Mouse (Mus musculus) ovary, postnatal 14 days (tissue): ENCODE results near the gene Lrrc23.
"Not testable (repeated sequence)": the region's sequence is repeated elsewhere in the genome, so short reads cannot be mapped to it uniquely, and the experiment has no call there.

Source experiments
- DNase-seq: peaks from one replicate; pipeline ENCODE4 v3.0.0; 2022; ENCODE audit warnings: low spot score

Gene Lrrc23

GRCm38 (mm10) chr6:124779222-124779983 is at the start of gene Lrrc23:
TSS of gene Lrrc23 (minus strand) at chr6:124779727.
- peak; percentile 42 for DNase-seq

DNA sequence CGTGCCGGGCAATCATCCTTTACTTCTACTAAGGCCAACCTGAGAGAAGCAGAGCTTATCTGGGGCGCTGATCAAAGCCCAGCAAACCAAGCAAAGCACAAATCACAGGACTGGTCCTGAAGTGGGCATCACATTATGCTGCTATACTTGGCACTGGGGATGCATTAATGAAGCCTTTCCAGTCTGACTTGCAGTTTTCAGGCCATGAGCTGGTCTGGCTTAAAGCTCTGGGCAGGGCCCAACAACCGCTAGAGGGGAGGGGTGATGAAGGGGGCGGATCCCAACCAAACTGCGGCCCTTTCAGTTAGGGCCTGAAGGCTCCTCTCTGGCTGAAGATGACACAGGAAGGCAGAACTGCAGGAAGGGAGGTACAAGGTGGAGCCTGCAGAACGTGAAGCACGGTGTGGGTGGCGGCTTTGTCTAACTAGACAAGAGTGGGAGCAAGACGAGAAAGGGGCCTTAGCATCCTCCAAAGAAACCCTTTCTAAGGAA is 48.6 kb upstream of the Lrrc23 start:
- DNase-seq = peak; percentile 38

DNA sequence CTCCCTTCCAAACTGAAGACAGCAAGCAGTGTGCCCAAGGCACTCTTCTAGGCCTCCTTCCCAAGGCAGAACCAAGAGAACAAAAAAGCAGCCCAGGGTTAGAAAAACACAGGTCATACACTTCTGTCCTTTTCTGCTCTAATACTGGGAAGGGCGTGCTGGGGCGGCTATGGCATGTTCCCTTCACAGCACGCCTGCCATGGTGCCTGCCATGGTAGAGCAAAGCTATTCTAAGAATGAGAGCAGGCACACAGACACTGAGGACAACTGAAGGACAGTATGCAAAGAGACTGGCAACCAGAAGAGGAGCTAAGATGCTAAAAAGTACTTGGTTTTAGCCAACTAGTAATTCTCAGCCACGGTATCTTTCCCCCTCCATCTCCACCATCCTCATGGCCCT is 42.5 kb upstream of the Lrrc23 start:
- no peak for DNase-seq

DNA sequence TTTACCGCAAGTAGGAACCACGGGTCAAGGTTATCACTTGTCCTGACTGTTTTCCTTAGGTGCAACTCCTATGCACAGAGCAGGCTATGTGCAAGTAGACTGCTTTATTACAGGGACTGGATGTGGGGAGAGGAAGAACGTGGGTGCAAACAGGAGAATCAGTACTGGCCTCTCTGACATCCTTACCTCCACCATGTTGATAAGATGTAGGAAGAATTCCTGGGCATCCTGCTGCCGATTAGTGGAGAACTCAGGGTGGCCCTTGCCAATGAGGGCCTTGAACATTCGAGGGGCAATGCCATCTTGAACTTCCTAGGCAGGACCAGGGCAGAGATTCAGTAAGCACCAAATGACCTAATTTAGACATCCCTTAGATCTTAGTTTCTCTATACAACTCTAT is 41.4 kb upstream of the Lrrc23 start:
- no peak for DNase-seq

DNA sequence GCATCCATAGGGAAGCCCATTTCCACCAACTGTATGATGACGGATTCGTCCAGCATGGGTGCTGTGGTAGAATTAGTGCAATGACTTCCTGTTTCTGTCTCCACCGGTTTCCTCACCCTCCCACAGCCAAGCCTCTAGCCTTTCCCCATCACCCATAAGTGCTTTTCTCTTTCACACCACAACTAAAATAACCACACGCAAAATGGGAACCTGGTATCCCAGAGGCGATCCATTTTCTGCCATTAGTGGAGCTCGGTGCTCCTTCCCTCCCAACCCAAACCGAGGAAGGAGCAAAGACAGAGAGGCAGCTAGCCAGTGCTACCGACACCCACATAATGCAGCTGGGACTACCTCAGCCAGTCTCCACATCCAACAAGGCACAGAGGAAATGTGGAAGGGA is 38.4 kb upstream of the Lrrc23 start:
- no peak for DNase-seq

GRCm38 (mm10) chr6:124817563-124817962 is 38.0 kb upstream of the Lrrc23 start:
- DNase-seq = no peak

GRCm38 (mm10) chr6:124817125-124817524 is 37.6 kb upstream of the Lrrc23 start:
- DNase-seq = no peak

GRCm38 (mm10) chr6:124816611-124817010 is 37.1 kb upstream of the Lrrc23 start:
- DNase-seq = no peak

DNA sequence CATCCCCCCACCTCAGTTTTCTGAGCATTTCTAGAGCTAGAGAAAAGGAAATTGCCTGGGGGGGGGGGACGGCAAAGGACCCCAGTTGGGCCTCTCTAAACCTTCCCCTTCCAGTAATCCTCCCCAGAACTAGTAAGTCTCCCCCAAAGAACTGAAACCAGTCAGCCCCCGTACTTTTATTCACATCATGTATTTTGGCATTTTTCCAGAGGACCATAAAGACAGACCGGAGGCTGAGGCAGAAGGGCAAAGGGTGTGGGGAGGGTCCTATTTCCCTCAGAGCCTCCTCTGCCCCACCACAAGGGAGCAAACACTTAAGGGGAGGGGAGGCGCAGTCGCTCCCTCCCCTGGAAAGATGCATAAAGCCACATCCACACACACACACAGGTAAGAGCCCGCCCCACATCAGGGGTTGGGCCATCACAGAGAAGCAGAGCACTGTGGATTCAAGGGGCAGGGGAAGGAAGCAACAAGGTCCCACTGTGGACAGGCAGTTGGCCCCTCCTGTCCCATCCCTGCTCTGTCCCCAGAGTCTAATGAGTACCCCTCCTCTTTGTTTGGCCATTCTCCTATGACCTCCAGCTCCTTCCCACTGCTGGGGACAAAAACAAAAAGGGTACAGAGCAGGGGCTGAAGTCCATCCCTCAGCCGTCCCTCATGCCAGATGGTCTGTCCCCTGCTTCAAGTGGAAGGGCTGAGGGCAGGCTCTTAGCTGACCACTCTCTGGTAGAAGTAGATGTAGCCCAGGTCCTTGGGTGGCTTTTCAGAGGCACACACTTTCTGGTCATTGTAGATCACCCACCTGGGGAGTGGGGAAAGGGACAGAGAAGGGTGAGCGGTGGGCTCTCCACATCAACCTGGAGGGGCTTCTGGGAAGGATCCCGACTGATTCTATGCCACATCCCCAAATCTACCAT is 35.6 kb upstream of the Lrrc23 start:
- DNase-seq = no peak

DNA sequence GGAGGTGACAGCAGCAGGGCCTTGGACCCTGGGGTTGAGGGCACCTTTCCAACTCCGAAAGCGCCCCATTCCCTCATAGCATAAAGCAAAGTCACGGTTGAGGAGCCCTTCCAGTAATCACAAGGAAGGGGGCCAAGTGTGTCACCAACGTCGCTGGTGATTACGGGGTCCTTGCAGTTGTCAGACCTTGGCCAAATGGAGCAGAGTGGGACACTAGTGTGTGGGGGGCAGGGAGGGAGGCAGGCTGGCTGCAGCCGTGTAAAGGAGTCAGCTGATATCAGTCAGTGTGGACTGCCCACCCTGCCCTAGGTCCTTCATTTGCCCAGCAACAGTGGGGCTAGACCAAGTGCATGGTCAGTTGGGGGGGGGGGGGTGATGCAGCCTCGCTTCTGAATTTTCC is 34.9 kb upstream of the Lrrc23 start:
- DNase-seq = no peak

GRCm38 (mm10) chr6:124813933-124814332 is 34.4 kb upstream of the Lrrc23 start, which contains the start of gene Tpi1:
TSS of gene Tpi1 (minus strand) at chr6:124814296.
- peak; percentile 91 for DNase-seq

DNA sequence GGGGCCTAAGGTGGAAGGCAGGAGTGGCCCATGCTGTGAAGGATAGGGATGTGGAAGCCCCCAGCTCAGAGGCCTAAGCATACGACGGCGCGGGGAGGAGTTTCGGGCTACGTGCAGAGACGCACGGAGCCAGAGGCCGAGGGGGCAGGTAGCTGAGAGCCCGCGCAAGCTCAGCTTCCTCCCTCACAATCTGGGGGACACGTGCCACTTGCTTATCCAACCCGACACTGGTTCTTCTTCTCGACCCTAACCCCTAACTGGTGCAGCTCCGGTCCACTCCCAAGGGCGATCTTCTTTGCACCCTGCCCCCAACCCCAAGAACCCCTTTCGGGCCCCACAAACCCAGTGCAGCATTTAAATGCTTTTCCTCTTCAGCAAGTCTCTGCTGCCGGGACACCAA is 34.0 kb upstream of the Lrrc23 start:
- DNase-seq = peak; percentile 43

- DNase-seq = no peak
Measured at GRCm38 (mm10) chr6:124812848-124813247, 33.3 kb upstream of the Lrrc23 start.

GRCm38 (mm10) chr6:124811701-124812560 is 32.4 kb upstream of the Lrrc23 start:
- no peak for DNase-seq

- DNase-seq = no peak
Measured at GRCm38 (mm10) chr6:124811403-124811665, 31.8 kb upstream of the Lrrc23 start.

- DNase-seq = not testable (repeated sequence)
Measured at GRCm38 (mm10) chr6:124810566-124811402, 31.3 kb upstream of the Lrrc23 start.

- DNase-seq = no peak
Measured at GRCm38 (mm10) chr6:124809775-124810538, 30.4 kb upstream of the Lrrc23 start.

DNA sequence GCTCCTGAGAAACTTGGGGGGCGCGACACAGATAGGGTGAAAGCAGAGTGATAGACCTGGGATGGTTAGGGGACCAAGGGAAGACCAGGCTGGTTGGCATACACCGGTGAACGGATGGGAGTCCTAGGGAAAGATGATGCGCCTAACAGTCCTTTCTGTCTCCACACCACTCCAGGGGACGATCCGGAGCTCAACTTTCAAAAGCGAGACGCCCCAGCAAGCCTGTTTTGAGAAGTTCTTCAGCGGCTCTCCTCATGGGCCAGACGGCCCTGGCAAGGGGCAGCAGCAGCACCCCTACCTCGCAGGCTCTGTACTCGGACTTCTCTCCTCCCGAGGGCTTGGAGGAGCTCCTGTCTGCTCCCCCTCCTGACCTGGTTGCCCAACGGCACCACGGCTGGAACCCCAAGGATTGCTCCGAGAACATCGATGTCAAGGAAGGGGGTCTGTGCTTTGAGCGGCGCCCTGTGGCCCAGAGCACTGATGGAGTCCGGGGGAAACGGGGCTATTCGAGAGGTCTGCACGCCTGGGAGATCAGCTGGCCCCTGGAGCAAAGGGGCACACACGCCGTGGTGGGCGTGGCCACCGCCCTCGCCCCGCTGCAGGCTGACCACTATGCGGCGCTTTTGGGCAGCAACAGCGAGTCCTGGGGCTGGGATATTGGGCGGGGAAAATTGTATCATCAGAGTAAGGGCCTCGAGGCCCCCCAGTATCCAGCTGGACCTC is 29.7 kb upstream of the Lrrc23 start:
- peak; percentile 78 for DNase-seq

DNA sequence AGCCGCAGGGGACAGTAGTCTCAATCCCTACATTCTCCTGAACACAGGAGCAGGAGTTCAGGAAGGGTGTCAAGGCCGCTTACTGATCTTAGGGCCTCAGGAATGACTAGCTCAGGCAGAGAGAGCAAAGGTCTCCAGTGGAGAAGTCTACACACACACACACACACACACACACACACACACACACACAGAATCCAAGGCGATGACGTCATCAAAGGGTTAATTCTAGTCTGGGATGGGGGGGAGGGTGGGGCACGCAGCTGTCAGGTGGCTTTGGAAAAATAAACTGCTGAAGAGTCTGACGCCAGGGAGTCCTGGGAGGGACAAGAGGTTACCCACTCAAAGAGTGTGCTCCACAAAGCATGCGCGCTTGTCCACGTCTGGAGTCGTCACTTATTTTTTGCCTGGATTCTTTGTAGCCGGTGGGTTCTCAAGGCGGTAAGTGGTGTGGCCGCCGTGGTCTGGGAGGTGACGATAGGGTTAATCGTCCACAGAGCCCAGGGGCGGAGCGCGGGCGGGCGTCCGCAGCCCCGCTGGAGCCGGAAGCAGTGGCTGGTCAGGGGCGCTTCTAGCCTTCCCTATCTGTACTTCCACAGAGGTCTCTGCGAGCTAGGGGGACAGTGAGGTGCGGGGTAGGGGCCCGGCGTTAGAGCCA is 29.0 kb upstream of the Lrrc23 start, which contains the start of gene Spsb2:
Spsb2 (plus strand) TSS at position 304 of the 655 bp plus-strand sequence.
- peak; percentile 70 for DNase-seq
